Mouse (Mus musculus) ovary, postnatal 36 days (tissue): ENCODE results near the gene Csnk1g1.
A peak's percentile ranks its signal among the peaks of the same experiment; 100 is the strongest.

Experiments used
- DNase-seq: peaks from one replicate; pipeline ENCODE4 v3.0.0; 2022; ENCODE audit warnings: low spot score, mixed read lengths

Csnk1g1 gene

GRCm38 (mm10) chr9:66068056-66068455 is 159.3 kb downstream of the Csnk1g1 start:
- no peak for DNase-seq

- no peak for DNase-seq
Measured at GRCm38 (mm10) chr9:66068971-66069391, 160.3 kb downstream of the Csnk1g1 start.

- DNase-seq: peak; percentile 84
Measured at GRCm38 (mm10) chr9:66069583-66069982, 160.9 kb downstream of the Csnk1g1 start, which contains the start of gene Snx22. Gene Snx22 (minus strand): TSS chr9:66069719.

- DNase-seq: no peak
Measured at GRCm38 (mm10) chr9:66070151-66070550, 161.4 kb downstream of the Csnk1g1 start.

GRCm38 (mm10) chr9:66072754-66073153 is 164.0 kb downstream of the Csnk1g1 start:
- no peak for DNase-seq

GRCm38 (mm10) chr9:66078072-66078471 is 169.3 kb downstream of the Csnk1g1 start:
- no peak for DNase-seq

- DNase-seq: no peak
Measured at GRCm38 (mm10) chr9:66078493-66078892, 169.8 kb downstream of the Csnk1g1 start.

GRCm38 (mm10) chr9:66080804-66081459 is 172.2 kb downstream of the Csnk1g1 start:
- DNase-seq: no peak

GRCm38 (mm10) chr9:66081999-66082398 is 173.3 kb downstream of the Csnk1g1 start:
- DNase-seq: no peak

GRCm38 (mm10) chr9:66084171-66084570 is 175.4 kb downstream of the Csnk1g1 start:
- no peak for DNase-seq

- no peak for DNase-seq
Measured at GRCm38 (mm10) chr9:66087062-66087461, 178.3 kb downstream of the Csnk1g1 start.

GRCm38 (mm10) chr9:66088411-66088810 is 179.7 kb downstream of the Csnk1g1 start:
- DNase-seq: peak; percentile 54

GRCm38 (mm10) chr9:66090593-66091244 is 182.0 kb downstream of the Csnk1g1 start:
- DNase-seq: no peak

GRCm38 (mm10) chr9:66091327-66092231 is 182.9 kb downstream of the Csnk1g1 start:
- DNase-seq: no peak

GRCm38 (mm10) chr9:66092664-66093063 is 183.9 kb downstream of the Csnk1g1 start:
- no peak for DNase-seq
